Mouse (Mus musculus) MEL (cell line): ENCODE results near the gene Gm42688. TPM values are rescaled to one million over a fixed set of nuclear protein-coding genes. Genes with fewer than 3 reads are reported as not detected.
"Not testable (repeated sequence)": the region's sequence is repeated elsewhere in the genome, so short reads cannot be mapped to it uniquely, and the experiment has no call there.

Experiments used
- DNase-seq: peaks from one replicate; pipeline ENCODE4 v3.0.0; 2011; ENCODE audit warnings: low read depth, low spot score
- H3K27ac ChIP-seq: 2 replicates; pipeline ENCODE4 v1.5.1; 2012; ENCODE audit warnings: low read depth, mild to moderate bottlenecking, control low read depth, low read length, moderate library complexity; ENCODE audit not compliant: control insufficient read depth
- H3K27me3 ChIP-seq, 2 experiments: fragments of 150-350 bp in 1 of 2; sonication (generic) in 1 of 2; 2 replicates each; pipeline ENCODE4 v1.6.1; 2012; ENCODE audit warnings: low read length in 2 of 2, mild to moderate bottlenecking in 2 of 2, improper control_type of control experiment in 1 of 2, moderate library complexity in 1 of 2; ENCODE audit not compliant: insufficient read depth in 2 of 2, control insufficient read depth in 1 of 2
- H3K36me3 ChIP-seq, 2 experiments: 2 replicates each; pipeline ENCODE4 v1.6.1; 2012 to 2014; ENCODE audit warnings: low read length in 2 of 2, improper control_type of control experiment in 1 of 2, inconsistent platforms in 1 of 2, mild to moderate bottlenecking in 1 of 2; ENCODE audit not compliant: insufficient read depth in 2 of 2, control insufficient read depth in 1 of 2
- H3K4me1 ChIP-seq, 2 experiments: fragments of 150-350 bp in 1 of 2; sonication (generic) in 1 of 2; 2 replicates each; pipeline ENCODE4 v1.6.1; 2012; ENCODE audit warnings: low read length in 2 of 2, improper control_type of control experiment in 1 of 2, mild to moderate bottlenecking in 1 of 2; ENCODE audit not compliant: insufficient read depth in 2 of 2, control insufficient read depth in 1 of 2
- H3K4me3 ChIP-seq, 2 experiments: fragments of 150-350 bp in 1 of 2; sonication (generic) in 1 of 2; 2 replicates each; pipeline ENCODE4 v1.5.1; 2012; ENCODE audit warnings: low read depth in 2 of 2, low read length in 2 of 2, mild to moderate bottlenecking in 2 of 2, moderate library complexity in 2 of 2, control low read depth in 1 of 2, improper control_type of control experiment in 1 of 2; ENCODE audit not compliant: control insufficient read depth in 1 of 2, insufficient read depth in 1 of 2
- H3K79me2 ChIP-seq: 2 replicates; pipeline ENCODE4 v1.6.1; 2012; ENCODE audit warnings: mild to moderate bottlenecking, low read length, moderate library complexity; ENCODE audit not compliant: control insufficient read depth, poor library complexity, insufficient read depth
- H3K9ac ChIP-seq: 2 replicates; pipeline ENCODE4 v1.6.1; 2012; ENCODE audit warnings: low read depth, mild to moderate bottlenecking, control low read depth, low read length, moderate library complexity; ENCODE audit not compliant: control insufficient read depth, poor library complexity, severe bottlenecking
- H3K9me3 ChIP-seq: fragments of 150-350 bp; sonication (generic); replicated peaks from 2 replicates; pipeline ENCODE4 v1.6.1; 2012; ENCODE audit warnings: mild to moderate bottlenecking, low read length, improper control_type of control experiment, moderate library complexity; ENCODE audit not compliant: insufficient read depth
- CTCF ChIP-seq, 3 experiments: IDR thresholded peaks in 2 of 3; conservative IDR thresholded peaks in 1 of 3; 2 replicates each; pipeline ENCODE4 v1.5.1; 2011 to 2012; ENCODE audit warnings: low read length in 3 of 3, low read depth in 2 of 3, mild to moderate bottlenecking in 2 of 3, improper control_type of control experiment in 1 of 3, inconsistent platforms in 1 of 3, mixed read lengths in 1 of 3, moderate library complexity in 1 of 3; ENCODE audit not compliant: control insufficient read depth in 1 of 3, insufficient read depth in 1 of 3, poor library complexity in 1 of 3, severe bottlenecking in 1 of 3
- JUND ChIP-seq: IDR thresholded peaks from 2 replicates; pipeline ENCODE4 v1.6.1; 2011; ENCODE audit warnings: low read depth, mild to moderate bottlenecking, improper control_type of control experiment, low read length
- NRF1 ChIP-seq: IDR thresholded peaks from 2 replicates; pipeline ENCODE4 v1.6.1; 2014; ENCODE audit warnings: low read depth, mild to moderate bottlenecking, inconsistent platforms, low read length, improper control_type of control experiment, moderate library complexity; ENCODE audit not compliant: poor library complexity, insufficient read depth, severe bottlenecking
- POLR2AphosphoS5 ChIP-seq: IDR thresholded peaks from 2 replicates; pipeline ENCODE4 v1.6.1; 2012; ENCODE audit warnings: low read depth, borderline replicate concordance, mild to moderate bottlenecking, inconsistent platforms, low read length, moderate library complexity, mixed read lengths
- RAD21 ChIP-seq: IDR thresholded peaks from 2 replicates; pipeline ENCODE4 v1.6.1; 2011; ENCODE audit warnings: mild to moderate bottlenecking, low read depth, low read length, improper control_type of control experiment
- SIN3A ChIP-seq: IDR thresholded peaks from 2 replicates; pipeline ENCODE4 v1.6.1; 2012; ENCODE audit warnings: low read length, improper control_type of control experiment, inconsistent platforms
- SMC3 ChIP-seq: IDR thresholded peaks from 2 replicates; pipeline ENCODE4 v1.6.1; 2011; ENCODE audit warnings: low read depth, low read length, improper control_type of control experiment
- USF1 ChIP-seq: IDR thresholded peaks from 2 replicates; pipeline ENCODE4 v1.6.1; 2014; ENCODE audit warnings: low read depth, mild to moderate bottlenecking, inconsistent platforms, low read length, improper control_type of control experiment, moderate library complexity
- ZC3H11A ChIP-seq: IDR thresholded peaks from 2 replicates; pipeline ENCODE4 v1.6.1; 2012; ENCODE audit warnings: low read depth, mild to moderate bottlenecking, inconsistent platforms, low read length, improper control_type of control experiment
- ZNF384 ChIP-seq: IDR thresholded peaks from 2 replicates; pipeline ENCODE4 v1.6.1; 2012; ENCODE audit warnings: low read depth, mild to moderate bottlenecking, inconsistent platforms, low read length, improper control_type of control experiment
- polyA plus RNA-seq, 2 experiments: library from polyadenylated mRNA; stranded (reverse) in 1 of 2; unstranded in 1 of 2; fragments of >175 nt in 1 of 2; fragments of >200 nt in 1 of 2; gene quantifications; 2 replicates each; pipeline versions ENCODE4 v1.2.1 to v1.2.4; 2012; ENCODE audit warnings: low replicate concordance in 2 of 2, low read depth in 1 of 2; ENCODE audit not compliant: insufficient read length in 2 of 2, insufficient read depth in 1 of 2, missing spikeins in 1 of 2
- total RNA-seq: library from RNA; depleted of rRNA; stranded (reverse); fragments of 300-350 nt; gene quantifications from 2 replicates; pipeline ENCODE4 v1.2.3, GENCODE M21; 2012; rRNA removed

Gm42688 gene
- total and polyA plus RNA-seq, 3 experiments: 2.5 to 4.8 TPM; not detected in 1

DNA sequence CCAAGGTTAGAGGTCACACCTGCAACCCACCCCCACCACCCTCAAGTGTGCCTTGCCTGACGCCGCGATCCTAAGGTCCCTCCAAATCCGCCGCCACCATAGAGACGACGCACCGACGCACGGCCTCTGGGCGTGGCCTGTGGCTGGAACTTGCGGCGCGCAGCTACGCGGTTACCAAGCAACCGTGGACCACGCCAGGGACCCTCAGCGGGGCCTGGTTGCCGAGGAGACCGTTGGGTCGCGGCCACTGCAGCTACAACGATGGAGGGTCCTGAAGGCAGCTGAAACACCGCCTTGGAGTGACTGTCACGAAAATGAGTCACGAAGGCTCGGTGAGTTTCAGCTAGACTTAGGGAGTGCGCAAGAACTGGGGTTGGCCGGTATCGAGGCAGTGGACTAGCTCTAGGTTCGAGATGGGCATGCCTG, 54.9 kb downstream of the Gm42688 start, which contains the start of the genes Wdr54 and 1700003E16Rik (continued):
- TF ChIP-seq USF1: no peak
- no peak for TF ChIP-seq POLR2AphosphoS5
- TF ChIP-seq NRF1: no peak

DNA sequence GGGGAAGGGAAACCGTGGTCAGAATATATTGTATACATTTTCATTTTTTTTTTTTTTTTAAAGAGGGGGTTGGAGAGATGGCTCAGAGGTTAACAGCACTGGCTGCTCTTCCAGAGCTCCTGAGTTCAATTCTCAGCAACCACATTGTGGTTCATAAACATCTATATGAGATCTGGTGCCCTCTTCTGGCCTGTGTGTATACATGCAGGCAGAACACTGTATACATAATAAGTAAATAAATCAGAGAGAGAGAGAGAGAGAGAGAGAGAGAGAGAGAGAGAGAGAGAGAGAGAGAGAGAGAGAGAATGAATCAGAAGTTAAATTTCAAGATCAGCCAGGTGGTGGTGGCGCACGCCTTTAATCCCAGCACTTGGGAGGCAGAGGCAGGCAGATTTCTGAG, 58.0 kb downstream of the Gm42688 start:
- H3K27ac ChIP-seq, H3K4me1 ChIP-seq, H3K4me3 ChIP-seq, H3K79me2 ChIP-seq, H3K9ac ChIP-seq, H3K36me3 ChIP-seq, H3K9me3 ChIP-seq, H3K27me3 ChIP-seq: not testable (repeated sequence)
- TF ChIP-seq ZNF384 (peak; percentile 12; the same call in 1 of the 2 replicates), RAD21 (peak; percentile 65), SMC3 (peak; percentile 79), ZC3H11A (peak; percentile 67), CTCF (IDR thresholded peaks at IDR 0.05 in 2 of 3, conservative IDR thresholded peaks at IDR 0.05 in 1 of 3; ENCODE audit: control insufficient read depth in 1 of 3, insufficient read depth in 1 of 3, low read depth in 2 of 3, low read length in 3 of 3, poor library complexity in 1 of 3, severe bottlenecking in 1 of 3) (peak; percentile 26 to 68 (median 31); a peak in 4 of 6 replicates), SIN3A (peak; percentile 42; the same call in 1 of the 2 replicates), JUND (peak; percentile 96)
- peak; percentile 80 for DNase-seq

Other genes with a start within 250 kb of the Gm42688 start
- 0.03 and 0.04 TPM in 2 replicates for gene Sema4f, start 161.8 kb upstream of the Gm42688 start, total RNA-seq
- under 1 TPM in 1 of 2 experiments, not detected in 1; 0.01 TPM for gene Sema4f, start 161.8 kb upstream of the Gm42688 start, polyA plus RNA-seq
- 3.9 and 6.2 TPM in 2 replicates for gene M1ap, start 154.7 kb upstream of the Gm42688 start, total RNA-seq
- 1 to 10 TPM in 1 of 2 experiments, not detected in 1; 6.3 TPM for gene M1ap, start 154.7 kb upstream of the Gm42688 start, polyA plus RNA-seq
- 17.9 and 18.7 TPM in 2 replicates for gene Dok1, start 68.1 kb upstream of the Gm42688 start, total RNA-seq
- 10 to 100 TPM in 1 of 2 experiments, not detected in 1; 22.3 TPM for gene Dok1, start 68.1 kb upstream of the Gm42688 start, polyA plus RNA-seq
- gene Loxl3, start 67.4 kb upstream of the Gm42688 start, total RNA-seq: 0.77 and 0.78 TPM in 2 replicates
- gene Loxl3, start 67.4 kb upstream of the Gm42688 start, polyA plus RNA-seq: 1 to 10 TPM in 1 of 2 experiments, not detected in 1; 1.0 TPM
- 206 and 259 TPM in 2 replicates for gene Aup1, start 47.1 kb upstream of the Gm42688 start, total RNA-seq
- gene Aup1, start 47.1 kb upstream of the Gm42688 start, polyA plus RNA-seq: 100 to 1,000 TPM in 1 of 2 experiments, not detected in 1; 500 TPM
- gene Htra2, start 46.3 kb upstream of the Gm42688 start, total RNA-seq: 95.1 and 107 TPM in 2 replicates
- 100 to 1,000 TPM in 1 of 2 experiments, not detected in 1; 133 TPM for gene Htra2, start 46.3 kb upstream of the Gm42688 start, polyA plus RNA-seq
- gene Dqx1, start 43.8 kb upstream of the Gm42688 start, total RNA-seq: 1.3 TPM in 2 replicates
- 1 to 10 TPM in 1 of 2 experiments, not detected in 1; 3.4 TPM for gene Dqx1, start 43.8 kb upstream of the Gm42688 start, polyA plus RNA-seq
- gene Tlx2, start 31.3 kb upstream of the Gm42688 start, total RNA-seq: not detected in 2 replicates
- gene Tlx2, start 31.3 kb upstream of the Gm42688 start, polyA plus RNA-seq: not detected
- gene Pcgf1, start 23.7 kb upstream of the Gm42688 start, total RNA-seq: 18.2 and 19.2 TPM in 2 replicates
- gene Pcgf1, start 23.7 kb upstream of the Gm42688 start, polyA plus RNA-seq: 10 to 100 TPM in 1 of 2 experiments, not detected in 1; 25.2 TPM
- 0.23 and 0.58 TPM in 2 replicates for gene Lbx2, start 15.2 kb upstream of the Gm42688 start, total RNA-seq
- gene Lbx2, start 15.2 kb upstream of the Gm42688 start, polyA plus RNA-seq: under 1 TPM in 1 of 2 experiments, not detected in 1; 0.85 TPM
- 3.2 and 5.1 TPM in 2 replicates for gene Ccdc142, start within 50 bp of the Gm42688 start, total RNA-seq
- gene Ccdc142, start within 50 bp of the Gm42688 start, polyA plus RNA-seq: 1 to 10 TPM in 1 of 2 experiments, not detected in 1; 2.2 TPM
- gene Mrpl53, start 7.4 kb downstream of the Gm42688 start, total RNA-seq: 91.3 and 93.7 TPM in 2 replicates
- 10 to 100 TPM in 1 of 2 experiments, not detected in 1; 63.8 TPM for gene Mrpl53, start 7.4 kb downstream of the Gm42688 start, polyA plus RNA-seq
- gene Mogs, start 13.9 kb downstream of the Gm42688 start, total RNA-seq: 167 and 209 TPM in 2 replicates
- 100 to 1,000 TPM in 1 of 2 experiments, not detected in 1; 150 TPM for gene Mogs, start 13.9 kb downstream of the Gm42688 start, polyA plus RNA-seq
- 35.0 and 42.4 TPM in 2 replicates for gene Wbp1, start 19.9 kb downstream of the Gm42688 start, total RNA-seq
- 10 to 100 TPM in 1 of 2 experiments, not detected in 1; 72.8 TPM for gene Wbp1, start 19.9 kb downstream of the Gm42688 start, polyA plus RNA-seq
- gene Ino80b, start 23.8 kb downstream of the Gm42688 start, total RNA-seq: 25.8 and 30.6 TPM in 2 replicates
- 10 to 100 TPM in 1 of 2 experiments, not detected in 1; 40.9 TPM for gene Ino80b, start 23.8 kb downstream of the Gm42688 start, polyA plus RNA-seq
- 5.2 and 5.4 TPM in 2 replicates for gene Rtkn, start 33.8 kb downstream of the Gm42688 start, total RNA-seq
- 1 to 10 TPM in 1 of 2 experiments, not detected in 1; 8.3 TPM for gene Rtkn, start 33.8 kb downstream of the Gm42688 start, polyA plus RNA-seq
- gene Wdr54, start 54.8 kb downstream of the Gm42688 start, total RNA-seq: 3.2 and 3.4 TPM in 2 replicates
- gene Wdr54, start 54.8 kb downstream of the Gm42688 start, polyA plus RNA-seq: 1 to 10 TPM in 1 of 2 experiments, not detected in 1; 4.6 TPM
- 0.15 and 0.23 TPM in 2 replicates for gene 1700003E16Rik, start 54.8 kb downstream of the Gm42688 start, total RNA-seq
- under 1 TPM in 1 of 2 experiments, not detected in 1; 0.50 TPM for gene 1700003E16Rik, start 54.8 kb downstream of the Gm42688 start, polyA plus RNA-seq
- 21.9 and 23.3 TPM in 2 replicates for gene Dctn1, start 64.3 kb downstream of the Gm42688 start, total RNA-seq
- gene Dctn1, start 64.3 kb downstream of the Gm42688 start, polyA plus RNA-seq: 10 to 100 TPM in 1 of 2 experiments, not detected in 1; 81.9 TPM
- 0.04 and 0.07 TPM in 2 replicates for gene Slc4a5, start 118.2 kb downstream of the Gm42688 start, total RNA-seq
- gene Slc4a5, start 118.2 kb downstream of the Gm42688 start, polyA plus RNA-seq: not detected
- gene Mthfd2, start 224.3 kb downstream of the Gm42688 start, total RNA-seq: 80.5 and 155 TPM in 2 replicates
- gene Mthfd2, start 224.3 kb downstream of the Gm42688 start, polyA plus RNA-seq: 100 to 1,000 TPM; 219 to 558 TPM
- gene Mob1a, start 224.4 kb downstream of the Gm42688 start, total RNA-seq: 71.2 and 74.7 TPM in 2 replicates
- gene Mob1a, start 224.4 kb downstream of the Gm42688 start, polyA plus RNA-seq: 100 to 1,000 TPM in 1 of 2 experiments, 10 to 100 TPM in 1; 57.0 to 120 TPM
- 48.3 and 55.2 TPM in 2 replicates for gene Bola3, start 247.5 kb downstream of the Gm42688 start, total RNA-seq
- gene Bola3, start 247.5 kb downstream of the Gm42688 start, polyA plus RNA-seq: 100 to 1,000 TPM in 1 of 2 experiments, not detected in 1; 211 TPM